Mouse (Mus musculus): ENCODE data around the gene Tph1. TPM values are rescaled to one million over a fixed set of nuclear protein-coding genes. Genes with fewer than 3 reads are reported as not detected.

Gene Tph1
- polyA plus RNA-seq, 1 experiment: 1.5 TPM

DNA sequence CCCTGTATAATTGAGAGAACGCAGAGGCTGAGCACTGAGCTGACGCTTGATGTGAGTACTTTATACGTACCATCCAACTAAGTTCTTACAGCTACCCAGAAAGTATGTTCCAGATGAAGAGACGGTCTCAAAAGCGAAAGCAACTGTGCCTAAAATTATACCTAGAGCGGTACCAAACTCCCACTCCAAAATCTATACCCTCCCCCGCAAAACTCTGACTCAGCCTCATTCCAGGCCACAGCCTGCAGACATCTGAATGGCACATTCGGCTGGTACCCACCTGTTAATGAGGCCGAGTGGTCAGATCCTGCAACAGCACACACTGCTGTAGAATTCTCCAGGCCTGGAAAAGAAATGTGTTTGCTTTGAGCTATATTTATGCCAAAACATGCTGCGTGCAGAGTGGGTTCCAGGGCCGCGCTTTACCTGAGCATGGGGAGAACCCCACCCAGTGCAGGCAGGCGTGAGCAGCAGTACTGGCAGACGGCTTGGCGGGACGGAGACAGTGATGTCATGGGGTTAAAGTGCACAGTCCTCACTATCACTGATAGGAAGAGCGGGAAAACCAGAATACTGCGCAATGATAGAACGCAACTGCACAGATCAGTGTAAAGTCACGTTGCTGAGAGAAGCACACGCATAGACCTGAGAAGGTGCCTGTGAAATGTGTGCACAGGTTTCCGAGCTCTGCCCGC, 53.8 kb downstream of the Tph1 start:
- Histone ChIP-seq H3K4me1 (ENCODE audit: control insufficient read depth, insufficient read depth, low read length) (no peaks in the 10 kb centered on the region), H3K4me3 (ENCODE audit: low read depth, low read length) (no peak overlapping the region)
- TF ChIP-seq POLR2A (IDR thresholded peaks at IDR 0.05; ENCODE audit: insufficient read depth, low read length) (no peak), CTCF (IDR thresholded peaks at IDR 0.05; ENCODE audit: low read depth, low read length) (no peak), EP300 (IDR thresholded peaks at IDR 0.05; ENCODE audit: insufficient read depth, low read depth, low read length) (no peak)

DNA sequence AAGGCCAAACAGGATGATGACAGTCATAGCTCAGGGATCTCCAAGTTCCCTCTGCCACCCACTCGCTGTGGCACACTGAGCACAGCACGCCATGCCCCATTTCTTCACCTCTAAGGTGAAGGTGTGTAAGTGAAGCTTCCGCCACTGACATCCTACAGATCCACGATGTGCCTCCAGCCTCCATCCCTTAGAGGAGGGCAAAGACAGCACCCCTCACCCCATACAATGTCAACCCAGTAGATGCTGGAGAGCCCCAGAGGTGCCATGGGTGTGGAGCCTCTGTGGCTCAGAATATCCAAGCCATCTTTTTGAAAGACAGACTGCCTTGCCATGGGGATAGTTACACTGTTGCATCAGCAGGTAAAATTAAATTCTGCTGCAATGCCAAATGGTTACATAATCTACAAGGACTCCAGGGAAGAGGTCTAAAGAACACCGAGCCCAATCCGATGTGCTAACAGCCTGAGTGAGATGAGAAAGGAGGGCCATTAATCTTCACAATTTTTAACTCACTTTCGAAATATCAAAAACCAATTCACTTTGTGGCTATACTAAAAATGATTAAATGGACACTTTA, 55.8 kb downstream of the Tph1 start:
- H3K4me1 ChIP-seq (ENCODE audit: control insufficient read depth, insufficient read depth, low read length): no peaks in the 10 kb centered on the region
- no peaks in the 10 kb centered on the region for H3K9me3 ChIP-seq (replicated peaks; ENCODE audit: control insufficient read depth, insufficient read depth, low read length, poor library complexity, severe bottlenecking)
- TF ChIP-seq EP300 (IDR thresholded peaks at IDR 0.05; ENCODE audit: insufficient read depth, low read depth, low read length) (no peak), CTCF (IDR thresholded peaks at IDR 0.05; ENCODE audit: low read depth, low read length) (no peak), POLR2A (IDR thresholded peaks at IDR 0.05; ENCODE audit: insufficient read depth, low read length) (no peak)
- no peaks in the 10 kb centered on the region for H3K36me3 ChIP-seq (ENCODE audit: control insufficient read depth, insufficient read depth, low read length, poor library complexity, severe bottlenecking)
- no peak overlapping the region for H3K27ac ChIP-seq (ENCODE audit: insufficient read depth, low read length)
- no peak overlapping the region for H3K9ac ChIP-seq (ENCODE audit: low read depth, poor library complexity, severe bottlenecking)
- no peaks in the 10 kb centered on the region for H3K27me3 ChIP-seq (ENCODE audit: control insufficient read depth, insufficient read depth, low read length, poor library complexity, severe bottlenecking)
- H3K4me3 ChIP-seq (ENCODE audit: low read depth, low read length): no peak overlapping the region

More for the DNA sequence above, 53.8 kb downstream of the Tph1 start:
- Histone ChIP-seq H3K9ac (ENCODE audit: low read depth, poor library complexity, severe bottlenecking) (no peak overlapping the region), H3K27me3 (ENCODE audit: control insufficient read depth, insufficient read depth, low read length, poor library complexity, severe bottlenecking) (no peaks in the 10 kb centered on the region), H3K27ac (ENCODE audit: insufficient read depth, low read length) (no peak overlapping the region), H3K9me3 (replicated peaks; ENCODE audit: control insufficient read depth, insufficient read depth, low read length, poor library complexity, severe bottlenecking) (no peaks in the 10 kb centered on the region), H3K36me3 (ENCODE audit: control insufficient read depth, insufficient read depth, low read length, poor library complexity, severe bottlenecking) (no peaks in the 10 kb centered on the region)

DNA sequence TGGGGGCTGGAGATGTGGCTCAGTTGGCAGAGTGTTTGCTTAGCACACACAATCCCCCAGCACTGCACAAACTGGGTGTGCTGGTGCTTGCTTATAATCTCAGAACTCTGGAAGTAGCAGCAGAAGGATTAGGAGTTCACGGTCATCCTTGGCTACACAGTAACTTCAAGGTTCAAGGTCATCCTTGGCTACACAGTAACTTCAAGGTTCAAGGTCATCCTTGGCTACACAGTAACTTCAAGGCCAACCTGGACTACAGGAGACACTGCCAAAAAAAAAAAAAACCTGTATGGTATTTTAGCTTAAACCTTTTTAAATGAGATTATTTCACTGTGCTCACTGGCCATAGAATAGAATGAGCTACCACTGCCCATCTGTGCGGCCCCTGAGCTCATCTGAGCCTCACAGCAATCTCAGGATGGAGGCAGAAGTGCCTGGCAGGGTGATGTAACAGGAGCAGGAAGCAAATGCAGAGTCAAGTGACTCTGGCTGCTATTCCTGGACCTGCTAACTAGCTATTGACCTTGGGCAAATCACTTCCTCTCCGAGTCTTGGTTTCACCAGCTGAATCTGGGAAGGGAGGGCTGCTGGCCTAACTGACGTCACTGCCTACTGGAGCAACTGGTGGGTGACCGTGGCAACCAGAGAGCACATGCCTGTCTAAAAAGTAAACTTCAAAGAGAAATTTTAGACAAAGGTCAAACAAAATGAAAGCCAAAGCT, 56.9 kb downstream of the Tph1 start:
- Histone ChIP-seq H3K27me3 (ENCODE audit: control insufficient read depth, insufficient read depth, low read length, poor library complexity, severe bottlenecking) (no peaks in the 10 kb centered on the region), H3K4me3 (ENCODE audit: low read depth, low read length) (no peak overlapping the region), H3K36me3 (ENCODE audit: control insufficient read depth, insufficient read depth, low read length, poor library complexity, severe bottlenecking) (no peaks in the 10 kb centered on the region), H3K27ac (ENCODE audit: insufficient read depth, low read length) (no peak overlapping the region), H3K9me3 (replicated peaks; ENCODE audit: control insufficient read depth, insufficient read depth, low read length, poor library complexity, severe bottlenecking) (no peaks in the 10 kb centered on the region), H3K4me1 (ENCODE audit: control insufficient read depth, insufficient read depth, low read length) (no peaks in the 10 kb centered on the region), H3K9ac (ENCODE audit: low read depth, poor library complexity, severe bottlenecking) (no peak overlapping the region)
- no peak for TF ChIP-seq CTCF (IDR thresholded peaks at IDR 0.05; ENCODE audit: low read depth, low read length)
- no peak for TF ChIP-seq POLR2A (IDR thresholded peaks at IDR 0.05; ENCODE audit: insufficient read depth, low read length)
- no peak for TF ChIP-seq EP300 (IDR thresholded peaks at IDR 0.05; ENCODE audit: insufficient read depth, low read depth, low read length)

DNA sequence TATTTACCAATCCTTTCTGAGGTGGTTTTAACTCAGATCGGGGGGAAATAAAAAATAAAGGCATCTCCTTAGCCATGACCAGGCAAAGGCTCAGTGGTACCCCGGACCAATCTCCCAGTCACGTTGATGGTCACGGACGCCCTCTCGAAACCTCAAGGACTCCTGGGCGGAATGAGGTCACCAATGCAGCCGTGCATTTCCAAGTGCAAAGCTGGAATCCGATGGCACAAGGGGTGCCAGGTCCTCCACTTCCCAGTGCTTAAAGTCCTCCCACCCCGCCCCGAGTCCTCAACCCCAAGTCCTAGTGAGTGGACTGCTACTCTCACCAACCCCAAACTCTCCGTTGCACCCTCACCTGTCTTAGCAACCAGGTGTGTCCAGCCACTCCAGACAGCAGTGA, 58.1 kb downstream of the Tph1 start:
- H3K36me3 ChIP-seq (ENCODE audit: control insufficient read depth, insufficient read depth, low read length, poor library complexity, severe bottlenecking): no peaks in the 10 kb centered on the region
- TF ChIP-seq EP300 (IDR thresholded peaks at IDR 0.05; ENCODE audit: insufficient read depth, low read depth, low read length) (no peak), CTCF (IDR thresholded peaks at IDR 0.05; ENCODE audit: low read depth, low read length) (no peak), POLR2A (IDR thresholded peaks at IDR 0.05; ENCODE audit: insufficient read depth, low read length) (no peak)
- no peak overlapping the region for H3K4me3 ChIP-seq (ENCODE audit: low read depth, low read length)
- no peak overlapping the region for H3K9ac ChIP-seq (ENCODE audit: low read depth, poor library complexity, severe bottlenecking)
- no peaks in the 10 kb centered on the region for H3K4me1 ChIP-seq (ENCODE audit: control insufficient read depth, insufficient read depth, low read length)
- no peaks in the 10 kb centered on the region for H3K9me3 ChIP-seq (replicated peaks; ENCODE audit: control insufficient read depth, insufficient read depth, low read length, poor library complexity, severe bottlenecking)
- H3K27me3 ChIP-seq (ENCODE audit: control insufficient read depth, insufficient read depth, low read length, poor library complexity, severe bottlenecking): no peaks in the 10 kb centered on the region
- H3K27ac ChIP-seq (ENCODE audit: insufficient read depth, low read length): no peak overlapping the region

DNA sequence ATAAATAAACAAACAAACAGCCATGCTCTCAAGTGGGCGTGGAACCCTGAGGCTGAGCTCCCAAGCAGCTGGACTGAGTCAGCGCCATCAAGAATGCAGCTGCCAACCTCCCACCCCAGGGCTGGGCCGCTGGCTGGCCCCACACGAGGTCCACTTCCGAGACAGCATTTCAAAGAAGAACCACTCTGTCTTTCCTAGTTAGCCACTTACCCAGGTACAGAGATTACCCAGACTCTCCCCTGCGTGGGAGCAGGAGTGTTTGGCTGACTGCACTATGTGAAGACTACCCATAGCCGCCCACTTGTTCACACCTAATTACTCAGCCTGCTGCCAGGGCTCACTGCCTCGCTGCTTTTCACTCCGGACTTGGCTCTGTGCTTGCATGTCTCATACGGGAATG, 59.2 kb downstream of the Tph1 start:
- TF ChIP-seq CTCF (IDR thresholded peaks at IDR 0.05; ENCODE audit: low read depth, low read length): no peak
- no peak for TF ChIP-seq EP300 (IDR thresholded peaks at IDR 0.05; ENCODE audit: insufficient read depth, low read depth, low read length)
- TF ChIP-seq POLR2A (IDR thresholded peaks at IDR 0.05; ENCODE audit: insufficient read depth, low read length): no peak
- Histone ChIP-seq H3K36me3 (ENCODE audit: control insufficient read depth, insufficient read depth, low read length, poor library complexity, severe bottlenecking) (no peaks in the 10 kb centered on the region), H3K27me3 (ENCODE audit: control insufficient read depth, insufficient read depth, low read length, poor library complexity, severe bottlenecking) (no peaks in the 10 kb centered on the region), H3K4me1 (ENCODE audit: control insufficient read depth, insufficient read depth, low read length) (no peaks in the 10 kb centered on the region), H3K4me3 (ENCODE audit: low read depth, low read length) (no peak overlapping the region), H3K9ac (ENCODE audit: low read depth, poor library complexity, severe bottlenecking) (no peak overlapping the region), H3K27ac (ENCODE audit: insufficient read depth, low read length) (no peak overlapping the region), H3K9me3 (replicated peaks; ENCODE audit: control insufficient read depth, insufficient read depth, low read length, poor library complexity, severe bottlenecking) (no peaks in the 10 kb centered on the region)

All from ES-Bruce4 (cell line).